Mouse (Mus musculus) liver, adult (tissue): Measurements from ENCODE around the gene Aspg.

Experiments
- GATA4 ChIP-seq: IDR thresholded peaks from 2 replicates; pipeline ENCODE4 v1.6.1; 2014; ENCODE audit warnings: mild to moderate bottlenecking, low read length; ENCODE audit not compliant: insufficient replicate concordance

Aspg gene

DNA sequence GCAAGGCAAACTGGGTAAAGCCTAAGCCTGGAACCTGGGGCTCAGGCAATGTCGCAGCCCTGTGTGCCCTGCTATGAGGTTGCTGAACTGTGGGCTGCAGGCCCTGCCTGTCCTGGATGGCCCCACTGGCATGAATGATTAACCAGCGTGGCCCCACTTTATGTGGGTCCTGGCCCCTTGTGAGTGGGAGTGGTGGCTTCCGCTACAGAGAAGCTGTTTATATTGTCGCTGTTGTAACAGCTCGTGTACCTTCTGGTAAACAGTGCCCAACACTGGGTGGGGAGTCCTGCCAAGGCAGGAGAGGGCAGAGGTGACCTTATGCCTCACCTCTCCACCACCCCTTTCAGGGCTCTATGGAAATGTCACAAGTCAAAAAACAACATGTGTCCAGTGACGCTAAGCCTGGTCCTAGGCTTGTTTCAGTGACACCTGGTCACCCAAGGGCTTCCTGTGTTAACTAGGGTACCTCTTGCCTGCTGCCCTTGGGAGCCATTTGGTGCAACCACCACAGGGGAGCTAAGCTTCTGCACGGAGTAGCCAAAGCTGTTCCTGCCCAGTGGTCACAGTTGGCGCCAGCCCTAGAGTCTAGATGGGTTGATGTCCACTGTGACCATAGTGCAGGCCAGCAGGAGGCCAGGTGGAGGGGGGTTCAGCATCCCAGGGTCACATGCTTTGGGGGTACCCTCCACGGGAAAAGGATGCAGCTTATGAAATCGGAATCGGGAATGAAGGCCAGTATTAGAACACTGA is 2.4 kb downstream of the Aspg start:
- TF ChIP-seq GATA4: no peak

DNA sequence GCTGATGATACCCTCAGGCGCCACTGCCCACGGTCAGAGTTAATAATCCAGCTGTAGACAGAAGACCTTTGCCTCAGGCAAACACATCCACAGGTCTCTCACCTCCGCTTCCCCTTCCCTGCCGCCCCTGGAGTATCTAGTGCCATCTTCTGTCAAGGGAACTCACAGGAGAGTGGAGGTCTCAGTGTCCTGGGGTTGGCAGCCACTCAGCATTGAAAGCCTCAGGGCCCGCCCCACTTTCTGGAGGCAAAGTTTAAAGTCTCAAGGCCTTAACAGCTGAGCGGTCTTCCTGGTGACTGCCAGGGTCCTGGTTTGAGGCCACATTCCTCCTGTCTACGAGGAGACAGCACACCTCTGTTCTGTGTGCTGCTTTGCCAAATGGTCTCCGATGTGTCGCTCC is 3.2 kb downstream of the Aspg start:
- TF ChIP-seq GATA4: no peak

DNA sequence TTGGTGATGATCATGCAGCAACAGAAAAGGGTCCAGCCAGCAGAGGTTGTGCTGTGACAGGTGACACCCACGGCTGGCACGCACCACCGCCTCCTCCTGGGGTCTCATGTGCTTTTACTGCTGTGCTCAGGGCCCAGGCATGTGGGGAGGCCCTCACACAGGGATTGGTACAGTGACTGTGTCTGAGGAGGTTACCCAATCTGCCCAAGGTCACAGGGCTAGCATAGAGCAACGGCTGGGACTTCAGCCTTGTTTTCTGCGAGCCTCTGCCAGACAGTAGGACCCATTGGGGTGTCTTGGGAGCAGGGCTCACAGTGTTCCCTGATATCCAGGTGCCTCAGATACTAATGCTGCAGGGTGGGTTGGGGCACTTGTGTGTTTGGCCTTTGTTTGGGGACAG is 4.8 kb downstream of the Aspg start:
- TF ChIP-seq GATA4: no peak

DNA sequence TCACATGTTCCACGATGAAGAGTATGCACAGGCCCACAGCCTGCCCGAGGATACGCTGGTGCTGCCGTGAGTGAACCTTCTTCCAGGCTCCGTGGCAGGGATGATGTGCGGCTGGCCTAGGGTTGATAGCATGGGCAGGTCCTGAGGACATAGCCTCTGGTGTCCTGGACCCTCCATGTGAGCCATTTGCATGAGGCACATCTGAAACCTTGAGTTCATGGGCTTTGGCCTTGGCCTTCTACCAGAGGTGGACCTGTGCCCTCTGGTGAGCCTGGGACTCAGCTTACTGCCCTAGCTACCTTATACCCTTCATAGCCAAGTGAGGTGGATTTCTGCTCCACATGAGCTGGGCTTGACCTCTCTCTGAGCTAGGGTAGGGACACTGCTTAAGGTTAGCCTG is 5.8 kb downstream of the Aspg start:
- TF ChIP-seq GATA4: no peak

DNA sequence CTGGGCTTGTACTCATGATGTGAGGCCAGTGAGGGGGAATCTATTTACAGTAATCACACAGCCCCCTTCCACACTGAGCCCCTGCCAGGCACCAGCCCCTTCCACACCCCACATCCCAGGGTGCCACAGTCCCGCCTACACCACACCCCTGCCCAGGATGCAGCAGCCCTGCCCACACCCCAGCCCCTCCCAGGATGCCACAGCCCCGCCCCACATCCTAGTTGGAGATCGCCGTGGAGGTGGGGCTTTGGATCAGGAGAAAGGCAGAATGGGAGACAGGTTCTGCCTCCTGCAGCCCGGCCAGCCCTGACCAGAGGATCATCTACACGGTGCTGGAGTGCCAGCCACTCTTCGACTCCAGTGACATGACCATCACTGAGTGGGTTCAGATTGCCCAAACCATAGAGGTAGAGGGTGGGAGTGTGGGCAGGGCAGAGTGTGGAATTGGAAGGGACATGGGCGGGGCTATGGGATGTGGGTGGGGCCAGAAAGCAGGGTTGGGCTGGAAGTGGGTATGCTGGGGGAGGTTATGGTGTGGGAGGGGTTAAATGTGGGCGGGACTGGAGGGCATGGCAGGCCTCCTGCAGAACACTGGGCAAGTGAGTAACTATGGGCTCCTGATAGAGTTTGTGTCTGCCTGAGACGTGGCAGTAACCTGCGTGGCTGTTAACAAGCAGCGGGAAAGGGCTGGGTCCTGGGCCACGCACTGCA is 6.4 kb downstream of the Aspg start:
- no peak for TF ChIP-seq GATA4

DNA sequence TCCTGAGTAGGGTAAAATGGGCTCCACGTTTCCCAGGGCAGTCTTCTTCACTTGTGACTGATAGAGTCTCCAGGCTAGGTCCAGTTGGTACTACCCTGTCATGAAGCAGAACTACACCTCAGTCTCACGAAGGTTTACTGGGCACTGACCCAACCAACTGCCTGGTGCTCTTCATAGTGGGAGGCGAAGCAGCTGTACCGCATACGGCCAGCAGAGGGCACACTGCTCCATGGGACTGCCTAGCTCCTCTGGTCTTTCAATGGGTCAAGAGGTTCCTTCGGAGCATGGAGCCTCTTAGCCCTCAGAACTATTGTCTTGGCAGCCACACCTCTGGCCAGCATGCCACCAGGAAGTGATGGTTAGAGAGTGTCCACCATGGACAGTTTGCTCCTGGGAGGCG is 7.2 kb downstream of the Aspg start:
- TF ChIP-seq GATA4: no peak

DNA sequence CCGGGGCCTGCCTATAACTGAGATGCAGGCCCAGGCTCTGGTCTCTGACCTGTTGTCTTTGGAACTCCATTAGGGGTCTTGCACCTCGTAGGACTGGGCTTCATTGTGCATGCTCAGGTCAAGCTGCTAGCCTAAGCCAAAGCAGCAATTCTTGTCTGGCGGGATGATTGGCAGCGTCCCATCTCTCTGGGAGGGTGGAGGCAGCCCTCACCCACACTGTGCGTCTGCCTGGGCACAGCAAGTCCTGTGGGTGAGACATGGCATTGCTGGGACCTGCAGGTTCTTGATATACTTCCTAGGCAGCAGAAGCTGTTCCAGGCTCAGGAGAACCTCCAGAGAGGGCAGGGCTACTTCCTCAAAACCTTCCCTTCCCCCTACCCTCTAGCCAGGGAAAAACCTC is 10.5 kb downstream of the Aspg start:
- TF ChIP-seq GATA4: no peak

DNA sequence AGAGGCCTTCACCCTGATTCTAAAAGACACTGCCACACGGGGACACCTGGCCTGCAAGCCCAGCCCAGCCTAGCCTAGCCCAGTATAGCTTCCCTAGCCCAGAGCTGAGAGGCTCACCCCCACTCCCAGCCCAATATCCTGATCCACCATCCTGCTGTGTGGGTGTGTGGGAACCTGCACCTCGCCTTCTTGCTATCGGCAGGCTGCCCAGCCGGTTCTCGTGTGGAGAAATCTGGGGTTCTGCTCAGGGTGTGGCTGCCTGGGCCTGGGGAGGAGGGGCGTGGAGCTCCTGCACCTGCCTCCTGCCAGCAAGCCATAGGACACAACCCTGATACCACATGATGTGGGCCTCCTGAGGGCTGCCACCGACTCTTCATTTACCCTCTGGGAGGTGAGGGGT is 11.2 kb downstream of the Aspg start:
- no peak for TF ChIP-seq GATA4

DNA sequence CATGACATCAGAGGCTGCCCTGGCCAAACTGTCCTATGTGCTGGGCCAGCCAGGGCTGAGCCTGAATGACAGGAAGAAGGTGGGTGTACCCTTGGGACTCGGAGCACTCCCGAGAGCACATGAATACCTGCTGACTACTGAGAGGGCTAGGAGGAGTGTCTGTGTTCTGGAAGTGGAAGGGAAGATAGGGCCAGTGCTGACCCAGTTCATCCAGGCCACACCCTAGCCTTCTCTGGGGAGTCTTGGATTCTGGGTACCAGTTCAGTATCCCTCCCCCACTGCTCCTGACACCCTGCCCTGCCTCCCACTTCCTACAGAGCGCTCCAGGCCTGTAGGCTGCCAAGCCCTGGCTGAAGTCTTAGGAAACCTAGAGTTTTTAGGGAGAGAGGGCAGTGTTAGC is 14.7 kb downstream of the Aspg start:
- TF ChIP-seq GATA4: no peak

DNA sequence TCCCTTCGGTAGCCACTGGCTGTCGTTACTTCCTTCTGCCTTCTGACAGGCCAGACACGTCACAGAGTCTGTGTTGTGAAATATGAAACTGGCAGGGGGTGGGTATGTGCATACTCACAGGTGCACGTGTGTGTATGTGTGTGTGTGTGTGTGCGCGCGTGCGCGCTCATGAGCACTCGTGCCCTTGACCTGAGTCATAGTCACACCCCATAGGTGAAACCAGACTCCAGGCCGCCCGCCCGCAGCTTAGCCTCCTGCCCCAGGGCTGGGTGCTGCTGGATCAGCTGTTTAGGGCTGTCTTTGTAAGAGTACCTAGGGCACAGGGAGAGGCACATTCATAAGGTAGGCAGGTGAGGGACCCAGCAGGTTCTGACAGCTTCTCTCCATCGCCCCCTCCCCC is 19.4 kb downstream of the Aspg start:
- TF ChIP-seq GATA4: no peak

DNA sequence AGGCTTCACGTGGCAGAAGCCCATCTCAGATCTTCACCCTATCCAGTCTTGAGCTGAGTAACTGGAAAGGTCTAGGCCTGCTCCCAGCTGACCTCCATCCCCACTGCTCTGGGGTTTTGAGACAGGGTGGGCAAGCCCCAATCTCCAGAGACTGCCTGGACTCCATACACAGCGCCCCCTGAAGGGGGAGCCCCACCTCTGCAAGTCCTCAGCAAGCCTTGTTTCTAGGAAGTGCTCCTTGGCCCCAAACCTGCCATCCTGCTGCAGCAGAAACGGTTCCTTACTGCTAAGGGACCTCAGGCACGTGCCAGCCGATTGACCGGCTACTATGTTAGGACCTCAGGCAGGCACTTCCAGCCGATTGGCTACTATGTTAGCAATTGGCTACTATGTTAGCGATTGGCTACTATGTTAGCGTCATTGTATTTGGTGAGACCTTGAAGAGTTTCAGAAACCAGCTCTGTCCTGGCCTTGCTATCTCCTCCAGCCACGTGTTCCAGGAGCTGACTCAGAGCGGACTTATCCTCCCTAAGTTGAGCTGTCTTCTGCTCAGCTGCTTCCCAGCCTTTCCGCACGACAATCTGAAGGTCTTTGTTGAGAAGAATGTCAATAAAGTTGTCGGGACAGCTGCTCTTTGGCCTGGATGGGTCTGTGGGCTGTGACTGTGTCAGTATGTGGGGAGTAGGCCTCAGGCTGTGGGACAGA is 20.6 kb downstream of the Aspg start:
- TF ChIP-seq GATA4: no peak

DNA sequence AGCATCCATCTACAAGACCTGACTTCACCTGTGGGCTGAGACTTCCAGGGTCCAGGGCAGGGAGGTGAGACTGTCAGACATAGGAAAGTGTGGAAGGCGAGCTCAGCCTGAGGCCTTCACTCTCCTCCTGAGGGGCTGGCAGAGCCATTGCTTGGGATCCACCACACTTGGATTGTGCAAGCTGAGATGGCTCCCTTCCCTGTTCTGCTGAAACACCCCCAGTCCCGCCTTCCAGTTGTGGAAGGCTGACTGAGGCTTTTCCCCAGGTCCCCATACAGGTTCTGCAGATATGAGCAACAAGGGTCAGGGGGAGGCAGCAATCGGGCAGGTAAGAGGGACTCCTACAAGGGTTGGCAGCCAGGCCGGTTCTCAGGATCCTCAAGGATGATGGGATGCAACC is 22.0 kb downstream of the Aspg start:
- no peak for TF ChIP-seq GATA4

DNA sequence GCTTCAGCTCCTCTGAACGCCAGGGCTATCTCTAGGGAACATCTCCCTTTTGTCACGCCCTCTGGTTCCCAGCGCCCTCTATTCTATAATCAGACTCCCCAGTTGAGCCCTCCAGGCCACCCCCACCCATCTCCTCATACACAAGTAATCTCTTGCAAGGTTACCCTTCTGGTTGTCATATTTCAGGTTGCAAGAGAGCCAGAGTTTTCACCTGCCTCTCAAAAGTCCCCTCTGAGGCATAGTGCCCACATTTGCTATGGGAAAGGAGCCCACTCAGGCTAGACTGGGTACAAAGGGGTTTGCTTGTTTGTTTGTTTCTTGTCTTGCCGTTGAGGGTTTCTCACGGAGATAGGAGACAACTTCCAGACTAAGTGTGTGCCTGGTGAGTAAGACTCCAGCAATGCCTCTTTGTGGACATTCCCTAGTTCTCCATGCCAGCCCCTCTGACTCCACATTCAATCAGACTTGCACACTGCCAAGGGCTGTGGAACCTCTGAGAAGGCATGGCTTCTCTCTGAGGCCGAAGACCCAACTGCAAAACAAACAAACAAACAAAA is 22.9 kb downstream of the Aspg start:
- TF ChIP-seq GATA4: no peak

DNA sequence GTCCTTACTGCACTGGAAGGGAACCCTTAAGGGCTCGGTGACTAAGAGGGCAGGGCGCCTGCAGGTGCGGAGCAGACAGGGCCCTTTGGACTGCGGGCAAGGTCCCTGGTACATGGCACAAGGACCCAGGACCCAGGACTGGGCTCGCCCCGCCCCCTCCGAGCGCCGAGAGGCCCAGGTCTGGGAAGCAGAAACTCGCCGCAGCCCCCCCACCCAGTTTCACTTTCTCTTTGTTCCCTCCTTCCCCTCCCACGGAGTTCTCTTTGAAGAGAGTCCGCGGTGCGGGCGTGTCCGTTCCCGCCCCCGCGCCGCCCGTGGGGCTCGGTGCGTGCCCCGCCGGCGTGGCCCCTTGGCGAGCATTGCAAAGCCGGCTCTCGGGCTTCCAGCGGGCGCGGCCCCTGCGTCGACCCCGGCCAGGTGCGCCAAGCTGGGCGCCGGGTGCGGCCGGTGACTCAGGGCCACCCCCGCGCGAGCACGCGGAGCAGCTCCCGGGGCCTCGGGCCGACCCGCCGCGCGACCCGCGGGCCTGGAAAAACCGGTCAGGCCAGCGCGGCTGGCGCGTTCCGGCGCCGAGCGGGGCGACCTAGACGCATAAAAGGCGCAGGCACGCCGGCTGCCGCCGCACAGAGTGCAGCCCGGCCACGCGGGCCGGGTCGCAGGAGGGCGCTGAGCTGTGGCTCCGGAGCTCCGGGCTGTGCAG is 23.8 kb downstream of the Aspg start:
- no peak for TF ChIP-seq GATA4

DNA sequence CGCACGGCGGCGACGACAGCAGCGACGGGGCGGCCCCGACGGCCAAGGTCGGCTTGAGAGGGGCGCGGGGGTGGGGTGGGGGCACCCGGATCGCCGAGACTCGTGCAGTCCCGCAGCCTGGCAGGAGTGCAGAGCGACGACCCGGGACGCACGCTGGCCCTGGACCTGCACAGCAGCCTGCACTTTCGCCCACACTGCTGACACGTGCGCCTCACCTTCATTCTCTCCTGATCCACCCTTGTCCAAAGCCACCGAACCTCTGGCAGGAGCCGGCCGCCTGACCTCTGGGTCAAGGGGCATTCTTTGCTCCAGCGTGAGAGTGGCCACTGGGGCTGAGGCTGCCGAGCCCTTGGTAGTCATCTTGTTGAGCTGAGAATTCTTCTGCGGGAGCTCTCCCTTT is 24.5 kb downstream of the Aspg start:
- no peak for TF ChIP-seq GATA4
